Mouse (Mus musculus): ENCODE measurements around the gene Fpr-rs7. TPM values are rescaled to one million over a fixed set of nuclear protein-coding genes. Genes with fewer than 3 reads are reported as not detected.

The Fpr-rs7 gene
- not detected in 2 replicates for polyA plus RNA-seq (2014; fragmentation: Nextera tagmentation; extraction: Ambion mirVana)

GRCm38 (mm10) chr17:20114126-20114525 is at the start of gene Fpr-rs7:
TSS of gene Fpr-rs7 (minus strand) at chr17:20114226.
- Histone ChIP-seq H3K27me3 (replicated peaks; ENCODE audit: control insufficient read depth, insufficient read depth, low read length) (no peaks in the 10 kb centered on the region), H3K4me1 (ENCODE audit: control insufficient read depth, insufficient read depth, low read length) (no peaks in the 10 kb centered on the region), H3K27ac (replicated peaks; ENCODE audit: low read depth, low read length) (no peak within 1 kb of the TSS), H3K36me3 (ENCODE audit: control insufficient read depth, insufficient read depth, low read length) (no peaks in the 10 kb centered on the region), H3K9me3 (ENCODE audit: control insufficient read depth, low read length) (0 out of 2 replicates have a peak, but pooled peaks cover 7% of the 10 kb centered on the region), H3K4me3 (ENCODE audit: low read depth, low read length) (no peak within 1 kb of the TSS), H3K4me2 (ENCODE audit: low read depth, low read length) (no peak within 1 kb of the TSS), H3K9ac (ENCODE audit: low read depth, low read length) (no peak within 1 kb of the TSS)
- DNase-seq (ENCODE audit: low spot score) (no peak), ATAC-seq (ENCODE audit: low read depth) (no peak)

DNA sequence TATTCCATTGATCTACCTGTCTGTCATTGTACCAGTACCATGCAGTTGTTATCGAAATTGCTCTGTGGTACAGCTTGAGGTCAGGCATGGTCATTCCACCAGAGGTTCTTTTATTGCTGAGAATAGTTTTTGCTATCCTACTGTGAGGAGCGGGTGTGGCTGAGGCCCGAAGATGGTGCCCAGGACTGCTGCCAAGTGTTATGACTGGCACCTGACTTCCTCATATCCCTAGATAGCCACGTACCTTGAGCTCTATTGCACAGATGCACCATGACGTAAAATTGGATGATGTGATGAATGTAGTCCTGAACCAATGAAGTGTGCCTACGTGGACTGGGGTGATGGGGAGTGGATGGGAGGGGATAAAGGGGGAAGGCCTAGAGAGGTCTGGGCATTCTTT is 39.9 kb downstream of the Fpr-rs7 start:
- H3K9me3 ChIP-seq (ENCODE audit: control insufficient read depth, low read length) = peaks cover 16% of the 10 kb centered on the region; the same call in 1 of the 2 replicates
- no peak overlapping the region for H3K27ac ChIP-seq (replicated peaks; ENCODE audit: low read depth, low read length)
- ATAC-seq (ENCODE audit: low read depth) (no peak), DNase-seq (ENCODE audit: low spot score) (no peak)
- no peak overlapping the region for H3K4me3 ChIP-seq (ENCODE audit: low read depth, low read length)
- H3K4me2 ChIP-seq (ENCODE audit: low read depth, low read length) = no peak overlapping the region
- no peaks in the 10 kb centered on the region for H3K27me3 ChIP-seq (replicated peaks; ENCODE audit: control insufficient read depth, insufficient read depth, low read length)
- no peaks in the 10 kb centered on the region for H3K36me3 ChIP-seq (ENCODE audit: control insufficient read depth, insufficient read depth, low read length)
- no peaks in the 10 kb centered on the region for H3K4me1 ChIP-seq (ENCODE audit: control insufficient read depth, insufficient read depth, low read length)
- 74% methylated on average over 6 of the region's 6 CpGs for WGBS
- no peak overlapping the region for H3K9ac ChIP-seq (ENCODE audit: low read depth, low read length)

DNA sequence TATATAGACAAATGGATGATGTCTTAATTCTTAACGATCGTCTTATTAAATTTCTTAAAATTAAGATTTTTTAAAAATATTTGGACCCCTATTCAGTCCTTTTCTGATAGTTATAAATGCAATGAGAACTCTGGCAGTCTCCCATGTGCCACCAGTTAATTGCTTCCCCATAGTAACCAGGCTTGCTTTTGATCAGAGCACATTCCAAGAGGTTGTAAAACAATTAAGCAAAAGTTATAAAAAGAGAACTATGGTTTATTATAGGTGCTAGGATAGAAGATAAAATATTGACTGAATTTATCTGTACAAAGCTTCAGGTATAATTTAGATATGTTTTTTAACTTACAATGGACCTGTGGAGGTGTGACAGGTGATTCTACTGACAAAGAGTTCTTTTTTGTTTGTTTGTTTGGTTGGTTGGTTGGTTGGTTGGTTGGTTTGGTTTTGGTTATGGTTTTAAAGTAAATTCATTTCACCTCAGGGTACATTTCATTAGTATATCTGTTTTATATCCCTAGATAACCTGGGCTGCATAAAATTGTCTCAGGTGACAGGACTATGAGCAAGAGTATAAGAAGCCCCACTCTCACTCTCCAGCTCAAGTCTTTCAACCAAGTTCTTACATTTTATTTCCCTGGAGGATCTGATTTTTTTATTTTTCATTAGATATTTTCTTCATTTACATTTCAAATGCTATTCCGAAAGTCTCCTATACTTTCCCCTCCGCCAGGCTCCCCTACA is 42.2 kb downstream of the Fpr-rs7 start:
- H3K9me3 ChIP-seq (ENCODE audit: control insufficient read depth, low read length) = 0 out of 2 replicates have a peak, but pooled peaks cover 6% of the 10 kb centered on the region
- no peak overlapping the region for H3K27ac ChIP-seq (replicated peaks; ENCODE audit: low read depth, low read length)
- DNase-seq (ENCODE audit: low spot score) (no peak), ATAC-seq (ENCODE audit: low read depth) (no peak)
- H3K4me1 ChIP-seq (ENCODE audit: control insufficient read depth, insufficient read depth, low read length) = no peaks in the 10 kb centered on the region
- H3K4me2 ChIP-seq (ENCODE audit: low read depth, low read length) = no peak overlapping the region
- H3K4me3 ChIP-seq (ENCODE audit: low read depth, low read length) = no peak overlapping the region
- WGBS = 90% methylated on average over 4 of the region's 4 CpGs
- H3K9ac ChIP-seq (ENCODE audit: low read depth, low read length) = no peak overlapping the region
- H3K27me3 ChIP-seq (replicated peaks; ENCODE audit: control insufficient read depth, insufficient read depth, low read length) = no peaks in the 10 kb centered on the region
- no peaks in the 10 kb centered on the region for H3K36me3 ChIP-seq (ENCODE audit: control insufficient read depth, insufficient read depth, low read length)

Other genes starting within 250 kb of the Fpr-rs7 start
- gene Vmn2r104, start 65.9 kb downstream of the Fpr-rs7 start, polyA plus RNA-seq (2014; fragmentation: Nextera tagmentation; extraction: Ambion mirVana) = not detected in 2 replicates
- gene Fpr-rs6, start 68.9 kb upstream of the Fpr-rs7 start, polyA plus RNA-seq (2014; fragmentation: Nextera tagmentation; extraction: Ambion mirVana) = not detected in 2 replicates
- not detected in 2 replicates for gene Vmn2r105, start 120.8 kb upstream of the Fpr-rs7 start, polyA plus RNA-seq (2014; fragmentation: Nextera tagmentation; extraction: Ambion mirVana)
- gene Vmn2r106, start 171.3 kb upstream of the Fpr-rs7 start, polyA plus RNA-seq (2014; fragmentation: Nextera tagmentation; extraction: Ambion mirVana) = not detected in 2 replicates
- not detected in 2 replicates for gene Vmn2r107, start 231.0 kb upstream of the Fpr-rs7 start, polyA plus RNA-seq (2014; fragmentation: Nextera tagmentation; extraction: Ambion mirVana)